Mouse (Mus musculus) NIH3T3 (cell line): Measurements from ENCODE around the gene Gm11937.

ENCODE experiments used
- DNase-seq: peaks from one replicate; pipeline ENCODE4 v3.0.0-alpha.2; 2012; ENCODE audit warnings: low read depth

Gm11937 gene

DNA sequence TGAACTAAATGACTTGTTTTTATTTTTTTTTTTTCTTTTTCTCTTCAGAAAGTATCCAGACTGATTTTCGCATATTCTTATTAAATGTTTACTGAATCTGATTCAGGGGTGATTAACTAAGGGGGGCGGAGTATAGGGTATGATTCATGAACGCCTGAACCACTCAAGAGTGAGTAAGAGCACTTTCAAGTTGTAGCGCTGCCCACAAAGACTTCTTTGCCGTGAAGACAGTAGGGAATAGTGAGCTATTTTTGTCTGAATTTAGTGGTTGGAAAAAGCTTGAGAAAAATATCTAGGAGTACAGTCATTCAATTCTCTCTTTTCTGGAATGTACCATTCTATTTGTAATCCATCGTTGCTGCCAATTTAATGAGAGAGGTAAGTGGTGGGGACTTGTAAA is 28.4 kb downstream of the Gm11937 start:
- peak; percentile 84 for DNase-seq

DNA sequence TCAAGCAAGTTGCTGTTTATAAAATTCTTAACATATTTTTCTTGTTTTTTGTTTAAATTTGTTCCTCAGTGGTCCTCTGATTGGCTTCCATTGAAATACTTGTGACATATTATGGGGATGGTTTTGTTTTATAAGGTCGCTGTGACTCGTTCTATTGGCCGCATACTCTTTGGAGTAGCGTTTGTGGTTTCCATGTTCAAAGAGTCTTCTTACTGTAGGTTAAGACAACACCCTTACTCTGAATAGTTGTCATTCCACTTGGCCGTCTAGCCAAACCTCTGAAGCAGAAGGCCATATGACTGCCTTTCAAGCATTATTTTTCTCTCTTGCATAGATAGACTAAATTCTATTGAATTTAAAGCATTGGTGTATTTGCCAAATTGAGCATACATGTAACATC is 28.9 kb downstream of the Gm11937 start:
- peak; percentile 28 for DNase-seq

DNA sequence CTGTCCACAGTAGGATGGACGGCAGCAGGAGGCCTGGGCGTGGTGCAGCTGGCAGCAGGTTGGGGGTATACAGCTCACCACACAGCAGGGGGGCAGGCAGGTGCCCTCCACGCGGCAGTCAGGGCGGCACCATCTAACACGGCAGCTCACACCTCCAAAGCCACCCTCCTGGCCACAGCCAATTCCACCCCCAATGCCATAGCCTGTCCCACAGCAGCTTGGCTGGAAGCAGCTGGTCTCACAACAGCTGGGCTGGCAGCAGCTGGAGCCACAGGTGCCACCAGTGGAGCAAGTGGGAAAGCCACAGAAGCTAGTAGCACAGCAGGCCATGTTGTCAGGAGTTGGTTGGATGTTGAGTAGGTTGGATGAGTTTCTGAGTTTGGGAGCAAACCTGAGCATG is 29.4 kb downstream of the Gm11937 start, which contains the start of gene Krtap1-5:
Gene Krtap1-5, minus strand, starts transcription at position 381 of the 400 bp plus-strand sequence.
- DNase-seq = no peak

DNA sequence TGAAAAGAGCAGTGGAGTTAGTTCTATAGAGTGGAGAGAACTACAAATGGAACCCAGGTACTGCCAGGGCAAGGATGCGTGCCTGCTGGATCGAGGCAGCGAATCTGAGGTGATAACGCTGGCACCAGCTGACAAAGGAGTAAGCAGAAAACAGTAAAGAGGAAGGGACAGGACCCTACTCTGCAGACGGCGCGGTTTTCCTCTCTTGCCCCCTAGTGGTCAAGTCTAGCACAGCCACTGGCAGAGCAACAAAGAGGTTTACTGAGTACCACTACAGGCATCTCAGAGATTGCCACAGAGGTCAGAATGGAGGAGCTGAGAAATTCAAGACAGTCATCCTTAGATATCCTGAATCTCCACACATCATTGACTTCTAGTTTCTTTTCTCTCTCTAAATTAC is 35.9 kb downstream of the Gm11937 start:
- peak; percentile 75 for DNase-seq

DNA sequence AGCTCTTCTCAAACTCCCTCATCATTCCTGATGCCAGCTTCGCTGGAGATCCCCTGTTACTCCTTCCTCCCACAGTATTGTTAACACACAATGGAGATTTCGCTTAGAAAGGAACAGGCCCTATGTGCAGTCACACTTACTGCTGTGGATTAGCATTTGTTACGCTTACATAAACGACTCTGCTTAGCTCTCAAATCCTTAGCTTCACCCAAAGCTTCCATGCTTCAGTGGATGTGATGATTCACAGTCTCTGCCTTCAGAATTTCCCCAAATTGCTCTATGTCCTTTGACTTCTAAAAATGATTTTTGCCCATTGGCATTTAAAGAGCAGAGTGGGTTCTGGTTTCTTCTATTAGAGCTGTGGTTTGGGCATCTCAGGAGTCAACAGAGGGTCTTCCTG is 36.8 kb downstream of the Gm11937 start:
- peak; percentile 24 for DNase-seq

DNA sequence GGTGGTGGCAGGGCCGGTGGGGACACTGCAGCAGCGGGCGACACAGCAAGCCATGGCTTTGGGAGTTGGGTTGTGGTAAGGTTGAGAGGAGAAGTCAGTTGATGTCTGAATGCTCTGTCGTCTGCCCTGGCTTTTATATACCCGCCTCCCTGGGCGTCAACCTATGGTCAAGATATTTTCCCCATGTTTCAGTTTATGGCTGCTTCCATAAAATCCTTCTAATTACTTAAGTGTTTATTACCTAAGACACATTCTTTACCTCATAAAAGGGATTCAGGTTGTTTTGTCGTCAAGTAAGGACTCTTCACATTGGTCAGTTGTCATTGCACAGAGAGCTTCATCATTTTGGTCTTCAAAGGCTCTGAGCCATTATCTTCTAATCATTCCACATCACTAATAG is 43.5 kb downstream of the Gm11937 start, which contains the start of gene Krtap3-1:
Gene Krtap3-1, minus strand, starts transcription at position 101 of the 400 bp plus-strand sequence.
- DNase-seq = no peak

DNA sequence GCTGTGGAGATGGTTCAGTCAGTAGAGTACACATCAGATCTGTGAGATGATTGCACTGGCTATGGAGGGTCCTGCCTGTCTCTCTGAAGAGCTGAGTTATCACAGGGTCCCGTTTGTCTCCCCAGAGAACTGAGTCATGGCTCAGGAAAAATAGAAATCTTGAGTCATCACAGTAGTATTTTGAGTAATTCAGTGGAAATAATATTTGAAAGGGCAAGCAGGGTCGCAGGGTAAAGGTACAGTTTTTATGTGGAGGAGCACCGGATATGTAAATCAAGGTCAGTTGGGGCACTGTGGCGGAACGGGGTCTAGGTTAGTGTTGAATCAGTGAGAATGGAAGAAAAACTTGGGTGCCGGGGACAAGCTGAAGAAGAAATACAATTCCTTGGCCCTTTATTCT is 47.4 kb downstream of the Gm11937 start:
- DNase-seq = no peak
